Mouse (Mus musculus): ENCODE data around the gene Cmtm5. TPM values are rescaled to one million over a fixed set of nuclear protein-coding genes. Genes with fewer than 3 reads are reported as not detected.
"Not testable (repeated sequence)": the region's sequence is repeated elsewhere in the genome, so short reads cannot be mapped to it uniquely, and the experiment has no call there.

Gene Cmtm5
- total and polyA plus RNA-seq, 2 experiments = not detected

GRCm38 (mm10) chr14:54974068-54974791 is 38.2 kb downstream of the Cmtm5 start:
- DNase-seq (ENCODE audit: extremely low read depth, low read depth, low spot score) = no peak
- 77% methylated on average over 6 of the region's 6 CpGs for WGBS

GRCm38 (mm10) chr14:54976633-54977032 is 40.6 kb downstream of the Cmtm5 start, which contains the start of gene Gm17428:
Gm17428 (plus strand) TSS chr14:54976933.
- no peaks in the 10 kb centered on the region for H3K27me3 ChIP-seq (ENCODE audit: control insufficient read depth, insufficient read depth, low read length)
- H3K9ac ChIP-seq (ENCODE audit: low read depth, low read length) = no peak within 1 kb of the TSS
- H3K79me2 ChIP-seq (ENCODE audit: control insufficient read depth, insufficient read depth, low read length) = no peaks in the 10 kb centered on the region
- no peaks in the 10 kb centered on the region for H3K36me3 ChIP-seq (ENCODE audit: control insufficient read depth, insufficient read depth, low read length)
- 48% methylated on average over 1 of the region's 1 CpGs for WGBS
- no peak for TF ChIP-seq CTCF (IDR thresholded peaks at IDR 0.05; ENCODE audit: low read depth, low read length)
- no peak for TF ChIP-seq POLR2A (IDR thresholded peaks at IDR 0.05; ENCODE audit: extremely low read depth, insufficient read depth, low read length)
- no peak within 1 kb of the TSS for H3K4me3 ChIP-seq (ENCODE audit: insufficient read depth, low read depth, low read length)
- no peak for DNase-seq (ENCODE audit: extremely low read depth, low read depth, low spot score)
- no peaks in the 10 kb centered on the region for H3K4me1 ChIP-seq (ENCODE audit: control insufficient read depth, insufficient read depth, low read length)
- H3K27ac ChIP-seq (replicated peaks; ENCODE audit: insufficient read depth, low read depth, low read length) = no peak within 1 kb of the TSS

More at GRCm38 (mm10) chr14:54974068-54974791, 38.2 kb downstream of the Cmtm5 start:
- no peak overlapping the region for H3K9ac ChIP-seq (ENCODE audit: low read depth, low read length)
- no peak overlapping the region for H3K27ac ChIP-seq (replicated peaks; ENCODE audit: insufficient read depth, low read depth, low read length)
- no peaks in the 10 kb centered on the region for H3K27me3 ChIP-seq (ENCODE audit: control insufficient read depth, insufficient read depth, low read length)
- no peak for TF ChIP-seq POLR2A (IDR thresholded peaks at IDR 0.05; ENCODE audit: extremely low read depth, insufficient read depth, low read length)
- no peak for TF ChIP-seq CTCF (IDR thresholded peaks at IDR 0.05; ENCODE audit: low read depth, low read length)
- H3K4me3 ChIP-seq (ENCODE audit: insufficient read depth, low read depth, low read length) = no peak overlapping the region
- H3K79me2 ChIP-seq (ENCODE audit: control insufficient read depth, insufficient read depth, low read length) = no peaks in the 10 kb centered on the region
- H3K36me3 ChIP-seq (ENCODE audit: control insufficient read depth, insufficient read depth, low read length) = no peaks in the 10 kb centered on the region
- H3K4me1 ChIP-seq (ENCODE audit: control insufficient read depth, insufficient read depth, low read length) = no peaks in the 10 kb centered on the region

- DNase-seq (ENCODE audit: extremely low read depth, low read depth, low spot score) = no peak
- WGBS = 92% methylated on average over 8 of the region's 8 CpGs
- Histone ChIP-seq H3K4me3 (ENCODE audit: insufficient read depth, low read depth, low read length) (no peak overlapping the region), H3K9ac (ENCODE audit: low read depth, low read length) (no peak overlapping the region), H3K79me2 (ENCODE audit: control insufficient read depth, insufficient read depth, low read length) (no peaks in the 10 kb centered on the region), H3K27ac (replicated peaks; ENCODE audit: insufficient read depth, low read depth, low read length) (no peak overlapping the region), H3K27me3 (ENCODE audit: control insufficient read depth, insufficient read depth, low read length) (no peaks in the 10 kb centered on the region), H3K36me3 (ENCODE audit: control insufficient read depth, insufficient read depth, low read length) (no peaks in the 10 kb centered on the region), H3K4me1 (ENCODE audit: control insufficient read depth, insufficient read depth, low read length) (no peaks in the 10 kb centered on the region)
- TF ChIP-seq CTCF (IDR thresholded peaks at IDR 0.05; ENCODE audit: low read depth, low read length) = no peak
- no peak for TF ChIP-seq POLR2A (IDR thresholded peaks at IDR 0.05; ENCODE audit: extremely low read depth, insufficient read depth, low read length)
Measured at GRCm38 (mm10) chr14:54978664-54979063, 42.6 kb downstream of the Cmtm5 start.

GRCm38 (mm10) chr14:54981934-54982333 is 45.9 kb downstream of the Cmtm5 start:
- Histone ChIP-seq H3K36me3 (ENCODE audit: control insufficient read depth, insufficient read depth, low read length) (no peaks in the 10 kb centered on the region), H3K27me3 (ENCODE audit: control insufficient read depth, insufficient read depth, low read length) (no peaks in the 10 kb centered on the region), H3K4me1 (ENCODE audit: control insufficient read depth, insufficient read depth, low read length) (no peaks in the 10 kb centered on the region), H3K9ac (ENCODE audit: low read depth, low read length) (no peak overlapping the region), H3K4me3 (ENCODE audit: insufficient read depth, low read depth, low read length) (no peak overlapping the region), H3K79me2 (ENCODE audit: control insufficient read depth, insufficient read depth, low read length) (no peaks in the 10 kb centered on the region), H3K27ac (replicated peaks; ENCODE audit: insufficient read depth, low read depth, low read length) (no peak overlapping the region)
- no peak for DNase-seq (ENCODE audit: extremely low read depth, low read depth, low spot score)
- TF ChIP-seq POLR2A (IDR thresholded peaks at IDR 0.05; ENCODE audit: extremely low read depth, insufficient read depth, low read length) = no peak
- TF ChIP-seq CTCF (IDR thresholded peaks at IDR 0.05; ENCODE audit: low read depth, low read length) = no peak
- WGBS = 95% methylated on average over 7 of the region's 7 CpGs

- H3K27me3 ChIP-seq (ENCODE audit: control insufficient read depth, insufficient read depth, low read length); DNase-seq (ENCODE audit: extremely low read depth, low read depth, low spot score); H3K4me3 ChIP-seq (ENCODE audit: insufficient read depth, low read depth, low read length); H3K27ac ChIP-seq (replicated peaks; ENCODE audit: insufficient read depth, low read depth, low read length); H3K79me2 ChIP-seq (ENCODE audit: control insufficient read depth, insufficient read depth, low read length); H3K4me1 ChIP-seq (ENCODE audit: control insufficient read depth, insufficient read depth, low read length); H3K9ac ChIP-seq (ENCODE audit: low read depth, low read length); H3K36me3 ChIP-seq (ENCODE audit: control insufficient read depth, insufficient read depth, low read length): not testable (repeated sequence)
- 89% methylated on average over 9 of the region's 9 CpGs for WGBS
Measured at GRCm38 (mm10) chr14:54988350-54988874, 52.4 kb downstream of the Cmtm5 start.

Other genes starting within 250 kb of the Cmtm5 start
- 39.7 and 44.3 TPM in 2 replicates for gene Acin1, start 249.3 kb upstream of the Cmtm5 start, total RNA-seq (2014; rRNA removed)
- gene Acin1, start 249.3 kb upstream of the Cmtm5 start, polyA plus RNA-seq (2012; rRNA removed) = 39.0 and 49.1 TPM in 2 replicates
- gene Gm29776, start 237.4 kb upstream of the Cmtm5 start, total RNA-seq (2014; rRNA removed) = not detected in 2 replicates
- not detected in 2 replicates for gene Gm29776, start 237.4 kb upstream of the Cmtm5 start, polyA plus RNA-seq (2012; rRNA removed)
- 5.6 and 7.9 TPM in 2 replicates for gene Cebpe, start 224.1 kb upstream of the Cmtm5 start, total RNA-seq (2014; rRNA removed)
- gene Cebpe, start 224.1 kb upstream of the Cmtm5 start, polyA plus RNA-seq (2012; rRNA removed) = 12.4 and 12.9 TPM in 2 replicates
- gene Slc7a8, start 154.3 kb upstream of the Cmtm5 start, total RNA-seq (2014; rRNA removed) = 1.0 and 1.8 TPM in 2 replicates
- 2.2 and 2.9 TPM in 2 replicates for gene Slc7a8, start 154.3 kb upstream of the Cmtm5 start, polyA plus RNA-seq (2012; rRNA removed)
- gene Rnf212b, start 122.1 kb upstream of the Cmtm5 start, total RNA-seq (2014; rRNA removed) = not detected in 2 replicates
- gene Rnf212b, start 122.1 kb upstream of the Cmtm5 start, polyA plus RNA-seq (2012; rRNA removed) = not detected in 2 replicates
- gene Homez, start 65.3 kb upstream of the Cmtm5 start, total RNA-seq (2014; rRNA removed) = 1.9 and 2.5 TPM in 2 replicates
- gene Homez, start 65.3 kb upstream of the Cmtm5 start, polyA plus RNA-seq (2012; rRNA removed) = 2.1 and 3.3 TPM in 2 replicates
- gene Ppp1r3e, start 58.7 kb upstream of the Cmtm5 start, total RNA-seq (2014; rRNA removed) = 4.9 and 6.4 TPM in 2 replicates
- gene Ppp1r3e, start 58.7 kb upstream of the Cmtm5 start, polyA plus RNA-seq (2012; rRNA removed) = 7.5 and 8.7 TPM in 2 replicates
- 14.1 and 17.2 TPM in 2 replicates for gene Bcl2l2, start 52.9 kb upstream of the Cmtm5 start, total RNA-seq (2014; rRNA removed)
- gene Bcl2l2, start 52.9 kb upstream of the Cmtm5 start, polyA plus RNA-seq (2012; rRNA removed) = 17.3 and 19.5 TPM in 2 replicates
- gene Gm20521, start 52.8 kb upstream of the Cmtm5 start, total RNA-seq (2014; rRNA removed) = 0.13 TPM in 1 of 2 replicates, not detected in the other
- 7.9 TPM in 1 of 2 replicates, not detected in the other for gene Gm20521, start 52.8 kb upstream of the Cmtm5 start, polyA plus RNA-seq (2012; rRNA removed)
- gene Pabpn1, start 43.8 kb upstream of the Cmtm5 start, total RNA-seq (2014; rRNA removed) = 29.7 and 37.8 TPM in 2 replicates
- gene Pabpn1, start 43.8 kb upstream of the Cmtm5 start, polyA plus RNA-seq (2012; rRNA removed) = 65.4 and 89.4 TPM in 2 replicates
- 0.46 and 0.81 TPM in 2 replicates for gene Slc22a17, start 23.1 kb upstream of the Cmtm5 start, total RNA-seq (2014; rRNA removed)
- 1.4 and 2.7 TPM in 2 replicates for gene Slc22a17, start 23.1 kb upstream of the Cmtm5 start, polyA plus RNA-seq (2012; rRNA removed)
- gene Efs, start 10.1 kb upstream of the Cmtm5 start, total RNA-seq (2014; rRNA removed) = under 0.01 and 0.20 TPM in 2 replicates
- 0.13 and 0.15 TPM in 2 replicates for gene Efs, start 10.1 kb upstream of the Cmtm5 start, polyA plus RNA-seq (2012; rRNA removed)
- not detected in 2 replicates for gene Il25, start 3.6 kb upstream of the Cmtm5 start, total RNA-seq (2014; rRNA removed)
- gene Il25, start 3.6 kb upstream of the Cmtm5 start, polyA plus RNA-seq (2012; rRNA removed) = not detected in 2 replicates
- 0.60 TPM in 1 of 2 replicates, not detected in the other for gene Myh6, start 30.7 kb downstream of the Cmtm5 start, total RNA-seq (2014; rRNA removed)
- gene Myh6, start 30.7 kb downstream of the Cmtm5 start, polyA plus RNA-seq (2012; rRNA removed) = 0.02 and 0.04 TPM in 2 replicates
- not detected in 2 replicates for gene Gm17428, start 40.7 kb downstream of the Cmtm5 start, total RNA-seq (2014; rRNA removed)
- not detected in 2 replicates for gene Gm17428, start 40.7 kb downstream of the Cmtm5 start, polyA plus RNA-seq (2012; rRNA removed)
- 1.5 TPM in 1 of 2 replicates, not detected in the other for gene Myh7, start 58.4 kb downstream of the Cmtm5 start, total RNA-seq (2014; rRNA removed)
- 0.02 TPM in 1 of 2 replicates, not detected in the other for gene Myh7, start 58.4 kb downstream of the Cmtm5 start, polyA plus RNA-seq (2012; rRNA removed)
- 25.8 and 26.9 TPM in 2 replicates for gene Ngdn, start 79.2 kb downstream of the Cmtm5 start, total RNA-seq (2014; rRNA removed)
- gene Ngdn, start 79.2 kb downstream of the Cmtm5 start, polyA plus RNA-seq (2012; rRNA removed) = 6.9 and 8.1 TPM in 2 replicates
- 1.5 and 1.7 TPM in 2 replicates for gene Zfhx2, start 156.1 kb downstream of the Cmtm5 start, total RNA-seq (2014; rRNA removed)
- 1.4 and 1.7 TPM in 2 replicates for gene Zfhx2, start 156.1 kb downstream of the Cmtm5 start, polyA plus RNA-seq (2012; rRNA removed)
- gene Thtpa, start 158.5 kb downstream of the Cmtm5 start, total RNA-seq (2014; rRNA removed) = 14.6 and 15.4 TPM in 2 replicates
- gene Thtpa, start 158.5 kb downstream of the Cmtm5 start, polyA plus RNA-seq (2012; rRNA removed) = 8.7 and 10.9 TPM in 2 replicates
- 4.9 and 5.4 TPM in 2 replicates for gene Ap1g2, start 170.3 kb downstream of the Cmtm5 start, total RNA-seq (2014; rRNA removed)
- 8.7 and 15.6 TPM in 2 replicates for gene Ap1g2, start 170.3 kb downstream of the Cmtm5 start, polyA plus RNA-seq (2012; rRNA removed)
- gene Jph4, start 180.7 kb downstream of the Cmtm5 start, total RNA-seq (2014; rRNA removed) = not detected in 2 replicates
- gene Jph4, start 180.7 kb downstream of the Cmtm5 start, polyA plus RNA-seq (2012; rRNA removed) = not detected in 2 replicates